Mouse (Mus musculus): ENCODE results near the gene Dyrk1b. TPM values are rescaled to one million over a fixed set of nuclear protein-coding genes. Genes with fewer than 3 reads are reported as not detected.

Dyrk1b gene
- polyA plus RNA-seq, 1 experiment = not detected

DNA sequence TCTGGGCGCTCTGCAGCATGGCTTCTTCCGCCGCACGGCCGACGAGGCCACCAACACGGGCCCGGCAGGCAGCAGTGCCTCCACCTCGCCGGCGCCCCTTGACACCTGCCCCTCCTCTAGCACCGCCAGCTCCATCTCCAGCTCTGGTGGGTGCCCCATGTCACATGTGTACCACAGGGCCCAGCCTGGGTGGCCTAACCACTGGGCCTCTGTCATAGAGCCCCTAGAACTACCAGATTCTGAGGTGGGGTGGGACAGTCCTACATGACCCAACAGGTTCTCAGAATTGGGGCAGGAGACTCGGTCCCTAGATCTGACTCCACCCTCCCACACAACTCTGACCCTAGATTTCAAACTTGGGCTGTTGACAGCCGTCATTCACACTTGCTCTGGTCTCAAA is 6.6 kb downstream of the Dyrk1b start:
- no peak overlapping the region for H3K27ac ChIP-seq (ENCODE audit: insufficient read depth, low read depth, low read length)
- 92% methylated on average over 14 of the region's 14 CpGs for WGBS
- H3K4me3 ChIP-seq (ENCODE audit: insufficient read depth, low read depth, low read length) = no peak overlapping the region
- TF ChIP-seq POLR2A (IDR thresholded peaks at IDR 0.05; ENCODE audit: insufficient read depth, low read depth, low read length) = no peak
- TF ChIP-seq CTCF (IDR thresholded peaks at IDR 0.05; ENCODE audit: insufficient read depth, low read depth, low read length) = no peak
- peaks cover 8% of the 10 kb centered on the region for H3K4me1 ChIP-seq (ENCODE audit: control insufficient read depth, insufficient read depth, low read length)

DNA sequence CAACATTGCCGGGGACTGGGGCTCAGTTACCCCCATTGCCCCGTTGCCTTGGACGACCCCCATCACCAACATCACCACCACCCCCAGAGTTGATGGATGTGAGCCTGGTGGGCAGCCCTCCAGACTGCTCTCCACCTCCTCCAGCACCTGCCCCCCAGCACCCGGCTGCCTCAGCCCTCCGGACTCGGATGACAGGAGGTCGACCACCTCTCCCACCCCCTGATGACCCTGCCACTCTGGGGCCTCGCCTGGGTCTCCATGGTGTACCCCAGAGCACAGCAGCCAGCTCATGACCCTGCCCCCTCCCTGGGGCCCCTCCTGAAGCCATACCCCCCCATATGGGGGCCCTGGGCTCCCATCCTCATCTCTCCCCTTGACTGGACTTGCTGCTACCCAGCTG is 7.4 kb downstream of the Dyrk1b start:
- WGBS = 89% methylated on average over 8 of the region's 8 CpGs
- TF ChIP-seq POLR2A (IDR thresholded peaks at IDR 0.05; ENCODE audit: insufficient read depth, low read depth, low read length) (no peak), CTCF (IDR thresholded peaks at IDR 0.05; ENCODE audit: insufficient read depth, low read depth, low read length) (no peak)

GRCm38 (mm10) chr7:28191489-28191888 is 12.2 kb downstream of the Dyrk1b start:
- Histone ChIP-seq H3K4me3 (ENCODE audit: insufficient read depth, low read depth, low read length) (no peak overlapping the region), H3K27ac (ENCODE audit: insufficient read depth, low read depth, low read length) (no peak overlapping the region), H3K4me1 (ENCODE audit: control insufficient read depth, insufficient read depth, low read length) (no peaks in the 10 kb centered on the region; the same call in 1 of the 2 replicates)
- TF ChIP-seq POLR2A (IDR thresholded peaks at IDR 0.05; ENCODE audit: insufficient read depth, low read depth, low read length) = no peak
- TF ChIP-seq CTCF (IDR thresholded peaks at IDR 0.05; ENCODE audit: insufficient read depth, low read depth, low read length) = no peak
- 93% methylated on average over 3 of the region's 3 CpGs for WGBS

More for the DNA sequence above, 7.4 kb downstream of the Dyrk1b start:
- Histone ChIP-seq H3K4me3 (ENCODE audit: insufficient read depth, low read depth, low read length) (no peak overlapping the region), H3K4me1 (ENCODE audit: control insufficient read depth, insufficient read depth, low read length) (peaks cover under 1% of the 10 kb centered on the region), H3K27ac (ENCODE audit: insufficient read depth, low read depth, low read length) (no peak overlapping the region)

DNA sequence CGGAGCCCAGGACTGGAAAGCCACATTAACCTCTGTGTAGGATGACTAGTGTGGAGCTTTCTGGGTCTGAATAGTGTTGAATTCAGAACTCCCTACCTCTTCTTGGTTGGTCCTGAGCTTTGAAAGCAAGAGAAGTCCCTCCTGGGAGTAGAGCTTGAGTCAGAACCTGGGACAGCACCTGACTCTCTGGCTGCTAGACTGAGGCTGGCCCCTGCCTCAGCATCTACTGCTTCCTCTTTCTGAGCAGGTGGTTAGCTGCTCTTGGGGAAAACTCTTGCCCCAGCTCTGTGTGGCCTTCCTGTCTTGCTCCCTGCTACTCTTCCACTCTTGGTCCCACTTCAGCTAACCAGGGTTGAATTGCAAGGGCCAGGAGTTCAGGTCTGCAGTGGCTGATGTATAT is 12.6 kb downstream of the Dyrk1b start:
- TF ChIP-seq CTCF (IDR thresholded peaks at IDR 0.05; ENCODE audit: insufficient read depth, low read depth, low read length) (no peak), POLR2A (IDR thresholded peaks at IDR 0.05; ENCODE audit: insufficient read depth, low read depth, low read length) (no peak)
- WGBS = 96% methylated on average over 1 of the region's 1 CpGs
- no peak overlapping the region for H3K27ac ChIP-seq (ENCODE audit: insufficient read depth, low read depth, low read length)
- H3K4me1 ChIP-seq (ENCODE audit: control insufficient read depth, insufficient read depth, low read length) = no peaks in the 10 kb centered on the region; the same call in 1 of the 2 replicates
- H3K4me3 ChIP-seq (ENCODE audit: insufficient read depth, low read depth, low read length) = no peak overlapping the region

GRCm38 (mm10) chr7:28195414-28196098 is 16.3 kb downstream of the Dyrk1b start:
- no peak overlapping the region for H3K27ac ChIP-seq (ENCODE audit: insufficient read depth, low read depth, low read length)
- 86% methylated on average over 5 of the region's 5 CpGs for WGBS
- no peak overlapping the region for H3K4me3 ChIP-seq (ENCODE audit: insufficient read depth, low read depth, low read length)
- H3K4me1 ChIP-seq (ENCODE audit: control insufficient read depth, insufficient read depth, low read length) = no peaks in the 10 kb centered on the region; the same call in 1 of the 2 replicates
- TF ChIP-seq POLR2A (IDR thresholded peaks at IDR 0.05; ENCODE audit: insufficient read depth, low read depth, low read length) (no peak), CTCF (IDR thresholded peaks at IDR 0.05; ENCODE audit: insufficient read depth, low read depth, low read length) (no peak)

GRCm38 (mm10) chr7:28196528-28196927 is 17.3 kb downstream of the Dyrk1b start:
- H3K27ac ChIP-seq (ENCODE audit: insufficient read depth, low read depth, low read length) = no peak overlapping the region
- no peak overlapping the region for H3K4me3 ChIP-seq (ENCODE audit: insufficient read depth, low read depth, low read length)
- no peak for TF ChIP-seq POLR2A (IDR thresholded peaks at IDR 0.05; ENCODE audit: insufficient read depth, low read depth, low read length)
- TF ChIP-seq CTCF (IDR thresholded peaks at IDR 0.05; ENCODE audit: insufficient read depth, low read depth, low read length) = no peak
- H3K4me1 ChIP-seq (ENCODE audit: control insufficient read depth, insufficient read depth, low read length) = no peaks in the 10 kb centered on the region; the same call in 1 of the 2 replicates
- whole genome bisulfite sequencing = 73% methylated on average over 14 of the region's 14 CpGs

GRCm38 (mm10) chr7:28199054-28199453 is 19.8 kb downstream of the Dyrk1b start:
- WGBS = 69% methylated on average over 4 of the region's 4 CpGs
- no peak overlapping the region for H3K27ac ChIP-seq (ENCODE audit: insufficient read depth, low read depth, low read length)
- TF ChIP-seq CTCF (IDR thresholded peaks at IDR 0.05; ENCODE audit: insufficient read depth, low read depth, low read length) (no peak), POLR2A (IDR thresholded peaks at IDR 0.05; ENCODE audit: insufficient read depth, low read depth, low read length) (no peak)
- H3K4me1 ChIP-seq (ENCODE audit: control insufficient read depth, insufficient read depth, low read length) = no peaks in the 10 kb centered on the region
- H3K4me3 ChIP-seq (ENCODE audit: insufficient read depth, low read depth, low read length) = no peak overlapping the region

- Histone ChIP-seq H3K27ac (ENCODE audit: insufficient read depth, low read depth, low read length) (no peak overlapping the region), H3K4me3 (ENCODE audit: insufficient read depth, low read depth, low read length) (no peak overlapping the region), H3K4me1 (ENCODE audit: control insufficient read depth, insufficient read depth, low read length) (no peaks in the 10 kb centered on the region)
- 62% methylated on average over 19 of the region's 19 CpGs for WGBS
- TF ChIP-seq CTCF (IDR thresholded peaks at IDR 0.05; ENCODE audit: insufficient read depth, low read depth, low read length) (no peak), POLR2A (IDR thresholded peaks at IDR 0.05; ENCODE audit: insufficient read depth, low read depth, low read length) (no peak)
These were observed 24.2 kb downstream of the Dyrk1b start for GRCm38 (mm10) chr7:28203207-28204108.

- Histone ChIP-seq H3K4me3 (ENCODE audit: insufficient read depth, low read depth, low read length) (no peak overlapping the region), H3K27ac (ENCODE audit: insufficient read depth, low read depth, low read length) (no peak overlapping the region), H3K4me1 (ENCODE audit: control insufficient read depth, insufficient read depth, low read length) (no peaks in the 10 kb centered on the region)
- 77% methylated on average over 4 of the region's 4 CpGs for WGBS
- TF ChIP-seq POLR2A (IDR thresholded peaks at IDR 0.05; ENCODE audit: insufficient read depth, low read depth, low read length) (no peak), CTCF (IDR thresholded peaks at IDR 0.05; ENCODE audit: insufficient read depth, low read depth, low read length) (no peak)
These were observed 26.9 kb downstream of the Dyrk1b start for GRCm38 (mm10) chr7:28206044-28206600.

All from olfactory bulb, adult 2 months (tissue).